Mouse (Mus musculus) fat pad, adult 2 months (tissue): Measurements from ENCODE around the gene Hrct1.

ENCODE experiments used
- DNase-seq: peaks from one replicate; pipeline ENCODE4 v3.0.0-alpha.2; 2011; ENCODE audit warnings: low read depth, low spot score; ENCODE audit errors: extremely low read depth

The Hrct1 gene

GRCm38 (mm10) chr4:43727718-43728575 lies 959 bp downstream of the Hrct1 start:
- DNase-seq: no peak

GRCm38 (mm10) chr4:43728576-43728954 lies 1.6 kb downstream of the Hrct1 start:
- DNase-seq: no peak

- no peak for DNase-seq
Observed at GRCm38 (mm10) chr4:43729126-43729525, 2.1 kb downstream of the Hrct1 start.

- DNase-seq: no peak
Observed at GRCm38 (mm10) chr4:43729794-43730550, 3.0 kb downstream of the Hrct1 start, which contains the start of gene Spaar. TSS of gene Spaar (plus strand) at chr4:43730034.

- DNase-seq: no peak
Observed at GRCm38 (mm10) chr4:43730750-43731297, 3.8 kb downstream of the Hrct1 start.

GRCm38 (mm10) chr4:43732171-43732570 lies 5.2 kb downstream of the Hrct1 start:
- no peak for DNase-seq

- no peak for DNase-seq
Observed at GRCm38 (mm10) chr4:43733186-43733585, 6.2 kb downstream of the Hrct1 start.

- DNase-seq: no peak
Observed at GRCm38 (mm10) chr4:43737144-43737543, 10.2 kb downstream of the Hrct1 start.

GRCm38 (mm10) chr4:43738989-43739674 lies 12.1 kb downstream of the Hrct1 start:
- DNase-seq: no peak

GRCm38 (mm10) chr4:43741526-43741925 lies 14.5 kb downstream of the Hrct1 start:
- DNase-seq: no peak

GRCm38 (mm10) chr4:43742637-43743036 lies 15.6 kb downstream of the Hrct1 start:
- DNase-seq: no peak

- DNase-seq: no peak
Observed at GRCm38 (mm10) chr4:43743099-43743498, 16.1 kb downstream of the Hrct1 start.

GRCm38 (mm10) chr4:43745187-43745586 lies 18.2 kb downstream of the Hrct1 start:
- DNase-seq: no peak

GRCm38 (mm10) chr4:43757213-43757612 lies 30.2 kb downstream of the Hrct1 start:
- DNase-seq: no peak

- peak; percentile 61 for DNase-seq
Observed at GRCm38 (mm10) chr4:43759571-43760418, 32.8 kb downstream of the Hrct1 start.

GRCm38 (mm10) chr4:43760460-43760859 lies 33.5 kb downstream of the Hrct1 start:
- no peak for DNase-seq

- DNase-seq: no peak
Observed at GRCm38 (mm10) chr4:43761336-43761735, 34.3 kb downstream of the Hrct1 start.

GRCm38 (mm10) chr4:43763410-43763809 lies 36.4 kb downstream of the Hrct1 start:
- DNase-seq: no peak

- no peak for DNase-seq
Observed at GRCm38 (mm10) chr4:43768341-43768740, 41.4 kb downstream of the Hrct1 start.

- no peak for DNase-seq
Observed at GRCm38 (mm10) chr4:43769374-43769773, 42.4 kb downstream of the Hrct1 start.
